Mouse (Mus musculus) megakaryocyte, embryonic 14.5 days (primary cell): ENCODE measurements around the gene Lipt1.

Experiments used
- FLI1 ChIP-seq: IDR thresholded peaks from 2 replicates; pipeline ENCODE4 v1.6.1; 2012; ENCODE audit warnings: low read length, inconsistent platforms, mixed read lengths
- GATA1 ChIP-seq: IDR thresholded peaks from 3 replicates; pipeline ENCODE4 v1.6.1; 2012; ENCODE audit warnings: mixed read lengths, low read length, inconsistent platforms, borderline replicate concordance

DNA sequence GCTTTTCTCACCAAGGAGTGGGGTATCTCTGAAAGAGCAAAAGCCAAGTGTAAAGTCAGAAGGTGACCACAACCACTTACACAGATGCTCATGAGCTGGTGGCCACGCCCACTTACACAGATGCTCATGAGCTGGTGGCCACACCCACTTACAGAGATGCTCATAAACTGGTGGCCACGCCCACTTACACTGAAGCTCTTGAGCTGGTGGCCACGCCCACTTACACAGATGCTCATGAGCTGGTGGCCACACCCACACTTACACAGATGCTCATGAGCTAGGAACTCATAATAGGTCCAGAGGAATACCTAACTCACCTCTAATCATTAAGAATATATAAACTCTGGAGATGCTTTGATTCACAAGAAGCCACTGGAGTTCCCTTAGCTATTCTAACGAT is 12.9 kb downstream of the Lipt1 start:
- TF ChIP-seq GATA1 (no peak), FLI1 (no peak)
